Mouse (Mus musculus) bone marrow, adult 2 months (tissue): Measurements from ENCODE around the gene Adgrl4. TPM values are rescaled to one million over a fixed set of nuclear protein-coding genes. Genes with fewer than 3 reads are reported as not detected.

Experiments used
- H3K27ac ChIP-seq: fragments of 200-500 bp; 2 replicates; pipeline ENCODE4 v1.5.1; 2012; ENCODE audit warnings: low read depth, mild to moderate bottlenecking, control low read depth, inconsistent platforms, low read length; ENCODE audit not compliant: control insufficient read depth, poor library complexity, insufficient read depth
- H3K4me1 ChIP-seq: fragments of 200-500 bp; 2 replicates; pipeline ENCODE4 v1.6.1; 2011; ENCODE audit warnings: low read length; ENCODE audit not compliant: control insufficient read depth, insufficient read depth
- H3K4me3 ChIP-seq: fragments of 200-500 bp; replicated peaks from 2 replicates; pipeline ENCODE3; 2011; ENCODE audit warnings: mild to moderate bottlenecking, low read depth, low read length, control low read depth; ENCODE audit not compliant: control insufficient read depth
- CTCF ChIP-seq: fragments of 200-500 bp; IDR thresholded peaks from 2 replicates; pipeline ENCODE4 v1.5.1; 2011; ENCODE audit warnings: low read length, control low read depth; ENCODE audit not compliant: control insufficient read depth, insufficient read depth
- POLR2A ChIP-seq: fragments of 200-500 bp; IDR thresholded peaks from 2 replicates; pipeline ENCODE4 v1.6.1; 2011; ENCODE audit warnings: low read depth, mild to moderate bottlenecking, control low read depth, low read length, borderline replicate concordance; ENCODE audit not compliant: control insufficient read depth
- WGBS: fragments of 180-500 bp; shearing (Covaris S2); methylation state at CpG from one replicate; pipeline ENCODE4 v1.1.7; 2018; 5-methylcytosine and 5-hydroxymethylcytosine counted together
- polyA plus RNA-seq: library from polyadenylated mRNA; stranded (reverse); fragments of >200 nt; gene quantifications from 2 replicates; pipeline ENCODE4 v1.2.4, GENCODE M21; 2011; ENCODE audit warnings: low replicate concordance; ENCODE audit not compliant: missing spikeins, insufficient read depth, insufficient read length

Gene Adgrl4
- polyA plus RNA-seq: 3.0 and 4.8 TPM in 2 replicates

- Histone ChIP-seq H3K4me3 (peak within 1 kb of the TSS; percentile 27), H3K27ac (peak within 1 kb of the TSS; percentile 73), H3K4me1 (peaks cover 2% of the 10 kb centered on the region)
- WGBS: 1% methylated on average over 17 of the region's 17 CpGs
- TF ChIP-seq POLR2A (peak; percentile 37; the same call in 1 of the 2 replicates), CTCF (no peak)
These were observed at the start of gene Adgrl4 for GRCm38 (mm10) chr3:151437693-151438092. Gene Adgrl4 (plus strand): TSS chr3:151437887.

DNA sequence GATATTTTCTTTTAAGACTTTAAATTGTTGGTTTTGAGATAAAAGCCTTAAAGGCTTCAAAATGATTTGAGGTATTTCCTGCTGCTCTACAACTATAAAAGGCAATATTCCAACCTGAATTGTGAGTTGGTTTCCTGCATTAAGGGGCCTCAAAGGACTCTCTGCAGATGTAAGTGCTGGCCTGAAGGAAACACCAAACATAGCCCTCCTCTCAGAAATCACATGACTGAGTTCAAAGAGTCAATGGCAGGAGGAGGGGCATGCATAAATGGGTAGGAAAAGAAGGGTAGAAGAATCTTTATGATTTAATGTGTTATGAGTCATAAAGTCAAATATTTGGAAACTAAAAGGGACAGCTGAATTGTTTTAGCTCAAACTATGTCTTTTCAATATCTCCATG is 46.8 kb upstream of the Adgrl4 start:
- TF ChIP-seq CTCF: no peak
- Histone ChIP-seq H3K27ac (no peak overlapping the region), H3K4me1 (no peaks in the 10 kb centered on the region), H3K4me3 (no peak overlapping the region)

DNA sequence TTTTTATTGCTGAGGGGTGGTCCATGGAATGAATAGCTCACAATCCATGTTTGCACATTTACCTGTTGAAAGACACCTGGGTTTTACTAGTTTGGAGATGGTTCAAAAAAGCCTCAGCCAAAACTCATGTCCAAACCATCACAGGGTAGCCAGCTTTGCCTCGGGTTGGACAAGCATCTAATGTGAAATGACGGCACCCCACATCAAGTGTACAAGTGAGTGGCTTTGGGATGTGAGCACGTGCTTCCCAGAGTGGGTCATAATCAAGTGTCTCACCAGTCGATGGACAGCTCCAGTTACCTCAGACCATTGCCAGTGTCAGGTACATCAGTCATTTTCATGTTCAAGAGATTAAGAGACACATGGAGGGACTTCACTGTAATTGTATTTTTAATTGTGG is 44.8 kb upstream of the Adgrl4 start:
- H3K4me3 ChIP-seq: no peak overlapping the region
- 80% methylated on average over 4 of the region's 4 CpGs for WGBS
- no peak for TF ChIP-seq CTCF
- TF ChIP-seq POLR2A: no peak
- no peak overlapping the region for H3K27ac ChIP-seq
- H3K4me1 ChIP-seq: no peaks in the 10 kb centered on the region

DNA sequence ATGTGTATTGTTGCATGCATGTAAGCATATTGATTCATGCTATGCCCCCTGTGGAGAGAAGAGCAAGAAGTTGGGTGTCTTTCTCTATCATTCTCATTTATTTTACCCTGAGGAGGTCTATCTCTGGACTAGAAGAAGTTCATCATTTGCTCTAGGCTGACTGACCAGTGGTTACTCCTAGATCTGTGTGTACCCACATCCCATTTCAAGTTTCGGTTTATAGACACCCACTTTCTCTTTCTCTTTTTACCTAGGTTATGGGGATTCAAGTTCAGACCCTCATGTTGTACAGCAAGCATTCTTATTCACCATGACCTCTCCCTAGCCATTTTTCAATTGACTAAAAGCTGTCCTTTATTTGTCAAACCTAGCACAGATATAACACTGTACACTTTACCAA is 44.4 kb upstream of the Adgrl4 start:
- H3K4me3 ChIP-seq: no peak overlapping the region
- TF ChIP-seq CTCF: no peak
- TF ChIP-seq POLR2A: no peak
- WGBS: 17% methylated on average over 1 of the region's 1 CpGs
- no peak overlapping the region for H3K27ac ChIP-seq
- H3K4me1 ChIP-seq: no peaks in the 10 kb centered on the region

DNA sequence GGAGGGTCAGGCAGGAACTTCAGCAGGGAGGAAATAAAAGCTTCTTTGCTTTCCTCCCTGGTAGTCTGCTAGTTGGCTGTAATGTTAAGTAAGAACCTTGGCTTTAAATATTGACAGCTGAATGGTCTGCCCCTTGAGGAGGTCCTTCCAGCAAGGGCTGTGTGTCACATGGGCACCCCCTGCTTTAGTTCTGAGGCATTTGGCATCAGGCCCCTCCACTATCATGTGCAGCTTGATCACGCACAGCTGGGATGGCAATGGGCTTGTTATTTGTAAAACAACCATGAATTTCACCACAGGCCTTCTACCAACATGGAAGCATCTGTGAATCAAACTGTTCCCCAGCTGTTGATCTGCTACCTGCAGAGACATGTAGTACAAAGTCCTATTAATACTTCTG is 38.4 kb upstream of the Adgrl4 start:
- TF ChIP-seq CTCF: no peak
- TF ChIP-seq POLR2A: no peak
- WGBS: 85% methylated on average over 1 of the region's 1 CpGs
- no peaks in the 10 kb centered on the region for H3K4me1 ChIP-seq
- no peak overlapping the region for H3K4me3 ChIP-seq
- no peak overlapping the region for H3K27ac ChIP-seq

GRCm38 (mm10) chr3:151411031-151411430 is 26.7 kb upstream of the Adgrl4 start:
- no peak for TF ChIP-seq POLR2A
- no peak overlapping the region for H3K4me3 ChIP-seq
- WGBS: 73% methylated on average over 2 of the region's 2 CpGs

GRCm38 (mm10) chr3:151411488-151411887 is 26.2 kb upstream of the Adgrl4 start:
- Histone ChIP-seq H3K27ac (no peak overlapping the region), H3K4me3 (no peak overlapping the region), H3K4me1 (no peaks in the 10 kb centered on the region)
- TF ChIP-seq POLR2A (no peak), CTCF (no peak)
- WGBS: 86% methylated on average over 4 of the region's 4 CpGs

More at GRCm38 (mm10) chr3:151411031-151411430, 26.7 kb upstream of the Adgrl4 start:
- H3K27ac ChIP-seq: no peak overlapping the region
- H3K4me1 ChIP-seq: no peaks in the 10 kb centered on the region

DNA sequence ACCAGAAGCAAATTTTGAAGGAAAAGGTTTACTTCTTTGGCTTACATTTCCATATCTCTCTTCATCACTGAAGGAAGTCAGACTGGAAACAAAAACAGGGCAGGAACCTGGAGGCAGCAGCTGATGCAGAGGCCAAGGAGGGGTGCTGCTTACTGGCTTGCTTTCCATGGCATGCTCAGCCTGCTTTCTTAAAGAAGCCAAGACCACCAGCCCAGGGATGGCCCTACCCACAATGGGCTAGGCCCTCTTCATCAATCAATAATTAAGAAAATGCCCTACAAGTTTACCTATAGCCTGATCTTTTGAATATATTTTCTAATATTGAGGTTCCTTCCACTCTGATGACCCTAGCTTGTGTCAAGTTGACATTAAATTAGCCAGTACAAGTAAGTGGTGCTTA is 20.8 kb upstream of the Adgrl4 start:
- no peaks in the 10 kb centered on the region; the same call in 1 of the 2 replicates for H3K4me1 ChIP-seq
- no peak overlapping the region for H3K4me3 ChIP-seq
- H3K27ac ChIP-seq: no peak overlapping the region
- no peak for TF ChIP-seq POLR2A
- no peak for TF ChIP-seq CTCF
